Mouse (Mus musculus): ENCODE results near the gene Ikzf2.

Gene Ikzf2

DNA sequence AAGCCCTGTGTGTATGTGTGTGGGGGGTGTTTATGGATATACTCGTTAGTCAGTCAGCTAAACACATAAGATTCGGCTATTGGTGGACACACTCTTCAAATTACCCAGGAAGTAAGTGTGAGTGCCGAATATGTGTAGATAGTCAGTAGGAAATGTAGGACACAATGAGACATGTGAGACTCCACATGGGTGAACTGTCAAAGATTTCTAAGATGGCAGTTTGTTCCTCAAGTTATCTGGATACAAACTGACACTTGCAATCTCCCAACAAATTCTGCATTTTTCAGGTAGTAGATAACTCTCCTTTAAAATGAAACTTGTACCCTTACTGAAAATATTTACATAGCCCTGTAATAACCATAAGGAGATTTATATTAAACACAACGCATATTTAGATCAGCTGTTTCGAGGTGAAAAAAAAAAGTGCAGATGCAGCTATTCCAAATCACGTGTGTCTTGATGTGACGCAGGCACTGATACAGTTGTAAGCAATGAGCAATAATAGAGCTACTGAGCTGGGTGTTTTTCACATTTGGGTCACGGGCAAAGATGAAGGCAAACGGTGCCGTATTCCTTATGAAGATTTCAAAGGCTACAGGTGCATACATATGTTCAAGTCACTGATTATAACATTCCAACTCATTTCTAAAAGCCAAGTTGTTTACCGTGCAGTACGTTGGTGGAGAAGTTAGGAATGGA is 87.8 kb downstream of the Ikzf2 start:
- DNase-seq (ENCODE audit: low read depth, low spot score): no peak

DNA sequence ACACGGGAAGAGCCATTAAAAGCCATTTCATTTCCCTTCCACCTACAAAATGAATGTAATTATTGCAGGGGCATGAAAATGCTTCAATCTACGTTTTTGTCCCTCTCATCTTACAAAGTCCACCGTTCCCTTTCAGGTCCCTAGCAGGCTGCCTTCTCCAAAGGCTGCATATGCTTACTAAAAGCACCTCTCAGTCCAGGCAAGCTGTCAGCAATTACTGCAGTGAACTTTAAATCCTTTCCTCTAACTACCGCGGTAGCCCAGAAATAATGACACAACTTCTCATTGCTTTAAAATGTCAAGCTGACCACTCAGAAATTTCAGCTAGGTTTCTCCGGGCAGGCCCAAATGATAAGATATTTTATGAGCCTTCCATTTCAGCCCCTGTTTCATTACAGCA is 95.2 kb downstream of the Ikzf2 start:
- DNase-seq (ENCODE audit: low read depth, low spot score): no peak

DNA sequence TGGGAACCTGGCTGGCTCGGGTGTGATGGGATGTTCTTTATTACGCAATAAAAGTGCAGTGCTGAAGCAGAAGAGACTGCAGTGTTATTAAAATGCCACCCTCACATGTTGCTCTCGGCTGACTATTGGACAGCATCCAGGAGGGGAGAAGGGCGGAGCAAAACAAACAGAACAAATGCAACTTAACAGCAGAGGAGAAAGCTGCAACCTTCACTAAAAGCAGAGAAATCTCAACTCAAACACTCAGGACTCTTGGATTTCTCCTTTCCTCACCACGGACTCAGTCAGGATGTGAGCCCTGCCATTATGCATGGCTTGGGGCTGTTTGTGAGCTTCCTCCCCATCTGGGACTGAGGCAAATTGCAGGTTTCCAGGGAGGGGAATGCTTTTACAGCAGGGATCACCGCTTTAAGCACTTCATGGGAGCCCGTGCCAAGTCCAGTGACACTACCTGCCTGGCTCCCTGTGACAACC is 95.7 kb downstream of the Ikzf2 start:
- no peak for DNase-seq (ENCODE audit: low read depth, low spot score)

DNA sequence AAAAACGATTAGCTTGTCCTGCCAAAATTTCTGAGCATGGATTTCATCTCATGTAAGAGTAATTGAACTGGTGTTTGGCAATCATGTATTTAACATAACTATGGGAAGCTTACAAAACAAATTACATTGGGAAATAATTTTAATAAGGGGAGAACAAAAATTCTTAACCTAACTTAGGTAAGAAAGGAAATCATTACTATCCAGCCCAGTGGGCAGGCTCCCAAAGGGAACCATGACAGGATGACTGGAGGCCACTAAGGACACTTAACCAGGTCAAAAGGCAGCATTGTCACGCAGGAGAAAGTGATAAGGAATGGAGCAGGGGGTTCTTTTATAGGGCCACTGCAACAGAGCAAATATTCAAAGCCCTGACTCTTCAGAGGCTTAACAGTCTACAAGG is 101.5 kb downstream of the Ikzf2 start:
- DNase-seq (ENCODE audit: low read depth, low spot score): no peak

DNA sequence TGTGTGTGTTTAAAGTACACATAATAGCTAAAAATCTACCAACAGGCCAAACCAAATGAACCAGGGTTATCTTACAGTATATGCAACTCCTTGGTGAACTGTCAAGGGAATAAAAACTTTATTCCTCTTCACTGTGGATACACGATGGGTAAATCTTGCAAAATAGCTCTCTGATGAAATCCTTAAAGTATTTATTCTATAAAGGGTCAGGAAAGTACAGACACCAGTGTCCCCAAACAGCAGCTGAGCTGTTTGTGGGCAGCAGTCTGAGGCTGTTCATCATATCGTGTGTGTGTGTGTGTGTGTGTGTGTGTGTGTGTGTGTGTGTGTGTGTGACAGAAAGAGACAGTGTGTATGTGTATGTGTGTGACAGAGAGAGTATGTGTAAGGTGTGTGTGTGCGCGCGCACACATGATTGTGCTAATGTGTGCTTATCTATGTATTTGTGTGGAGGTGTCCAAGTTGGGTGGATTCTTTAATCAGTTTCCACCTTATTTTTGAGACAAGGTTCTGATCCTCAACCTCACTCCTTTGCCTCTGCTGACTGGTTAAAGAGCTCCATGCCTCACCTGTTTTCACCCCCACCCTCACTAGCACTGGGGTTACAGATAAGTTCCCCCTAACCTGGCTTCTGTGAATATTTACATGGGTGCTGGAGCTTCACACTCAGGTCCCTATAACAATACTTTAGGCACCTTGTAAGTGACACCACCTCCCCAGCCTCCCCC is 102.9 kb downstream of the Ikzf2 start:
- no peak for DNase-seq (ENCODE audit: low read depth, low spot score)

DNA sequence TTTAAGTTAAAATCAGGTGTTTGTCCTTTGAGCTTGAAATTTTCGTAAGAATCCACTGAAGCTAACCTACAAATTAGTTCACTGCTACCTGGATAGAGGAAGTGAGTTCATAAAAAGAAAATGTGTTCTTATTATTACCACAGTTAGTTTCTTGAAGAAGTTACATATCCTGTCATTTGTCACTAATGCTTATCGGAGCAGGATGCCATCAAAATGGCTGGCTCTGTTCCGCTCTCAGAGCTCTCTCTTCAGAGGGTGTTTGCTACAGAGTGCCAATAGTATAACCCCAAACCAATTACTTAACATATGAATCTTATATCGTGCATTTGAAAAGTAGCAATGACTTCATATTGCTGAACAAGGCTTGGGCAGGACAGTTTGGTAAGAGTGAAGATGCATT is 108.1 kb downstream of the Ikzf2 start:
- no peak for DNase-seq (ENCODE audit: low read depth, low spot score)

DNA sequence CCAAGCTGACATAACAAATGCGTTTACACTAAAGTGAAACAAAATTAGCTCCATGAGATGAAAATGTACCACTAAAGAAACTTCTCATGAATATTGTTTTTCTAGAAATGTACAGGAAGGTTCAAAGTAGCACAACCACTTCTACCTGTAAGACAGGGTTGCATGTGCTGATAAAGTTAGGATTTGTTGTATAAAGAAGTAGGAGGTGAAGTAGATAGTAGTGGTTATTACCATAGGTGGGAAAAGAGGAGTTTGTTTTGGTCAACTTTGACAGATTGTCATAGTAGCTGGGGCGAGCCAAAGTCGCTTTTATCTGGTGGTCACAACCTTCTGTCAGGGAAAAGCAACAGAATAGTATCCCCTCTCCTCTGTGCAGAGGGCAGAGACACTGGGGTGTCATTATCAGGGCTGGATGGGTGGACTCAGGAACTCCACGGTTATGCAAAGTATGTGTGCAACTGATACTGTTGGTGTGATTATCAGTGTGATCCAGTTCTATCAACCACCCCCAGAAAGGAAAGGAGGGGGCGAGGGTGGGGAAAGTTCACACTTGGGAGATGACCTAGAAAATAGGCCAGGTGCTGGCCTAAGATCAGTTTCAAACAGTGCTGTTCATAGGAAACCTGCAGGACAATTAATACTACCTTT is 127.5 kb downstream of the Ikzf2 start:
- DNase-seq (ENCODE audit: low read depth, low spot score): no peak

DNA sequence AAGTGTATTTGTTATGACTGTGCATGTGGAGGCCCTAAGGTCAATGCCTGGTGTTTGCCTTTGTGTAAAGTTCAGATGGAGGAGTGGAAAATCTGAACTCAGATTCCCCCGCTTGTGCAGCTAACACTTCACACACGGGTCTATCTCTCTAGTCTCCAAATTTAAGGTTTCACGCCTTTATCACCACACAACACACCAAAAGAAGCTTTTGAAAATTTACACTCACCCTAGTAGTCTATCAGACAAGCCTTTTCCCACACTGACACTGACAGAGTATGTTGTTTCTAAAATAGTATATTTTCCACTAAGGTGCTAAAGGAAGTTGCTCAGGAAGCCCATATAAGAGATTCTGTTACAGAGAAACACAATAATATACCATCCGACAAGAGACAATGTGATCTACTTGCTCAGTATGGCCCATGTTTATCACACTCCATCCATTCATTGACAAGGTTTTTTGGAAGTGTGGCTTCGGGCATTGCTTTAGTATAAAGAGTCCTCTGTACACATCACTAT is 131.4 kb downstream of the Ikzf2 start:
- DNase-seq (ENCODE audit: low read depth, low spot score): no peak

DNA sequence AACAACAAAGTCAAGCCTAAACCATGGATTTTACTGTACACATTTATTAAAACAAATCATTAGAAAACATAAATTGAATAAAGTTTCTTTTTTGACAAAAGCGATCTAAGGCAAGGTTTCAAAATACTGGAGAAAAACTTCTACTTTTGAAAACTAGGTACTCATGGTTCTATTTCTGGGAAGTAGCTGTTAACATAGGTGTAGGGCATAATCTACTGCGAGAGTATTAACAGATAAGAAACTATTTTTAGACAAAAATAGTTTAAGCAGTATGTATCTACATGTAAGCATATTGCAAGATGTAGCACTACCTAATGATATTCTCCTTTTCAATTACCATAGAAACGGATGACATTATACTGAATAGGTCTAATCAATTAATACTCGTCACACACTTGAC is 137.1 kb downstream of the Ikzf2 start:
- DNase-seq (ENCODE audit: low read depth, low spot score): no peak

DNA sequence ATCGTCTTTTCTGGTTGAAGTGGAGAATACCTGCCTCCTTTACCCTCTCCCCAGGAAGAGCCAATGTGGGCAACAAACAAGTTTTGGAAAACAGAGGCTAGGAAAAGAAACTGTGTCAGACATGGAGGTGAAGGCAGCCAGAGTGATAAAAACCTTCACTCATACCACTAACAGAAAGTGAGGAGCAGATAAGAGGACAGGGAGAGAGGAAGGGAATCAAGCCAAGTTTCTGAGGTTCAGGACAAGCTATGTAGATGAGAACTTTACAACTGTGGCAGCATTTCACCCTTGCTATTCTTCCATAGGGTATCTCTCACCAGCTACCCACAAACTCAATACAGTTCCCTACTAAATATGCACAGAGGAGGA is 141.2 kb downstream of the Ikzf2 start:
- DNase-seq (ENCODE audit: low read depth, low spot score): no peak

DNA sequence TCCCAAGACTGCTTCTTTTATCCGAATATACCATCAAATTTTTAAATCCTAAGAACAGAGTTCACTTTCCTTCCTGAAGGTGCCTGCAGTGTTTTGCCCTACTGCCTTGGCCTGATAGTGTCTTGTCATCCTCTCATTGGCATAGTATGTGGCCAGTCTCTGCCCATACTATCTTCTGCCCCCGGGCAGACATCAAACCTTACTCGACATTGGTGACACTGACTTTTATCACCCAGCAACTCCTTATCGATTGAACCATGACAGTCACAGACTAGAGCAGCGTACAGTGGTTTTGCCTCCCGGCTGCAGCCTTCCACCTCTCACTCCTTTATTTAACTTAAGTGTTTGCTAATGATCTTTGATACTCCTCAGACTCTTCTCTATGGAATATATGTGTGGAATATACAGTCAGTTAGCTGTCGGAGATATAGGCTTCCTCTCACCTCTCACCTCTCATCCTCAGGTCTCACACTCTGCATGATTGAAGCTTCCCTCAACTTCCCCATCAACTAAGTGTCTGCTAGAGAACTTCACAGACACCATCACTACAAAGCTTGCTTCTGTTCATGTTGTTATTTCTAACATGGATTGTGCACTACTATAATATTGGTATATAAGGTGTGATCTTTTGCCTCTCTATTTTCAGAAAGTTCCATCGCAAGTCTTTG is 141.7 kb downstream of the Ikzf2 start:
- DNase-seq (ENCODE audit: low read depth, low spot score): no peak

DNA sequence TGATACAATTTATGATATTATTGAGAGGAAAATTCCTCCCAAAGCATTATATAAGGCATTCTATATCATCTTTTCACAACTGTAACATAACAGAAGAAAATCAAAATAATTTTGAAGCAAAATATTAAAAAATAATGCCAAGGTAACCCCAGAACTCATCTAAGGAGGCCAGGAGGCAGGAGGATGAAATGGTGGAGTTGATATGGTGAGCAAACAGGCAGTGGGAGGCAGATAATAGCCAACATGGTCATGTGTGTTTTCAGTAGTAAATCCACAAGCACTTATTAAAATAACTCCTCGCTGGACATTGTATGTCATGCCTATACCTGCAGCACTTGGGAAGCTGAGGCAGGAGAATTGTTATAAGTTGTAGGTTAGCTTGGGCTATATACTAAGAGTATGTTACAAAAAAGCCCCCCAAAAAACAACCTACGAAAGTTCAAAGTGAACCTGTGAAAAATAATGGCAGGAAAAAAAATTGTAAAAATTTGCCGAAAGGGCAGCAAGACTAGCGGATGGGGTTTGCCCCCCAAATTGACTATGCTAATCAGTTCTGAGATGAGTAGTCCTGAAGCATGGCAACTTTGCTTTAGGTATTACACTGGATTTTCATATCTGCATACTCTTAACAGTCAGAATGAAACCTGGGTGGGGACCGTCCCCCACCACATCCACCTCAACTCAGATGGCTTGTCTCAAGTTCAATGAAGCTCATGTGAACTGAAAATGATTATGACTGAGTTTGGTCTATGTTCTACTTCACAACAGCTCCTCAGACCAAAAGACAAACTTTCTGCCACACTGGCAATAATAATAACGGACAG is 143.1 kb downstream of the Ikzf2 start:
- no peak for DNase-seq (ENCODE audit: low read depth, low spot score)

DNA sequence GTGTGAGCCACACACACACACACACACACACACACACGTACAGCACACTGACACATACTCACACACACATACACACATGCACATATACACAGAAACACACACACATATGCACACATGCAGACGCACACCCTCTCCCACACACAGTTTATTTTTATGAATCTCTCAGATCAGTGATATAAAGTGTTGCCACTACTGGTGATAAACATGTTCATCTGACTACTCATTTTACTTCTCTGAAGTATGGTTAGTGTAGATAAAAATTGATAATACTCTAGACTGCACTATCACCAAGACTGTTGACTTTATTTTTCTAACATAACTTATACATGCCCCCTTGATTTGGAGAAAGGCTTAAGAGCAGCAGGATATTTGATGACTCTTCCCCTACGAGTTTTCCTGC is 144.5 kb downstream of the Ikzf2 start:
- DNase-seq (ENCODE audit: low read depth, low spot score): no peak

DNA sequence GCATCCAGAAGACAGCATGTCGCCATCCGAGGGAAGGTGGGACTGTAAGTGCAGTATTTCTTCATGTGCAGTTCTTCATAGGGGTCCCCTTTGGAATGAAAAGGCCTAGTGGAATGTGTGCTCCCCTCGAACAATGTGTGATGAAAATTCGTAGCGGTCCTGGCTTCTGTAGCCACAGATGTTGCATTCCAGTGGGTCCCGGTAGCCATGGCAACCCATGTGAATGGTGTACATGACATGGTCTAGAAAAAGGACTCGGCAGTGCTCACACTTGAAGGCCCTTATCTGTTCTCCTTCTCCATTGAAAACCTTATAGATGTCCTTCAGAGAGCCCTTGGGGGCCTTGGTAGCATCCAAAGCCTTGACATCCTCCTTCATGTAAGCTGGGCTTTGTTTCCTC is 148.4 kb downstream of the Ikzf2 start:
- DNase-seq (ENCODE audit: low read depth, low spot score): no peak

DNA sequence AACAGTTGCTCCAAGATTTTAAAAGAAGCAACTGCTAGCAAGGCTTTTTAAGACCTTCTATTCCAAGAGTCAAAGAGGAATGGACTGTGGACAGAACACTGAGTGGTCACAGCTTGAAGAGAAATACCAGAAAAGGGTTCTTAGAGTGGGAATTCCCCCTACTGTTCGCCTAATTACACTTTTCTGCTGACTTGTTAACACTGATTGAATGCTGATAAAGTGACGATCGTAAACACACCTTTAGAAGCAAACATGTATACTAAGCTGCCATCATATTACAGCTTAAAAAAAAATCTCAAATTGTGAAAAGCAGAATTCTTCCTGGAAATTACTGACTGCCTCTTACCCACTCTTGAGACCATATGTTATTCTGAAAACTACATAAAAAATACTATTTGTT is 149.4 kb downstream of the Ikzf2 start:
- DNase-seq (ENCODE audit: low read depth, low spot score): no peak

DNA sequence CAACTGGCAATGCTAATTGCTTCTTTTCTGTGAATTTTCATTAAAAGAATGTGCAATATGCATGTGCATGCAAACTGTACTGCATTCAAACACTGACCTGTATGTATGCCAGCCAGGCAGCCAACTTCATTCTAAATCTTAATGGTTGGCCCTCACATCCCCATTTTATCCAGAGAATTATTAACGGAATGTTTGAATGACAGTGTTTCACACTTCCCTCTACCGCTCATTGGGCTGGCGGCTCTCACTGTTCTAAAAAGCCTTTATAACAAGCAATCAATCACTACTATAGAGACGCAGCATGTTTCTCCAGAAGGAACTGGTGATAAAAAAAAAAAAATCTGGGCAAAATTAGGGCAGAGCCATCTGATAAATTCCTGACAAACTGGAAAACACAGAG is 151.5 kb downstream of the Ikzf2 start:
- no peak for DNase-seq (ENCODE audit: low read depth, low spot score)

DNA sequence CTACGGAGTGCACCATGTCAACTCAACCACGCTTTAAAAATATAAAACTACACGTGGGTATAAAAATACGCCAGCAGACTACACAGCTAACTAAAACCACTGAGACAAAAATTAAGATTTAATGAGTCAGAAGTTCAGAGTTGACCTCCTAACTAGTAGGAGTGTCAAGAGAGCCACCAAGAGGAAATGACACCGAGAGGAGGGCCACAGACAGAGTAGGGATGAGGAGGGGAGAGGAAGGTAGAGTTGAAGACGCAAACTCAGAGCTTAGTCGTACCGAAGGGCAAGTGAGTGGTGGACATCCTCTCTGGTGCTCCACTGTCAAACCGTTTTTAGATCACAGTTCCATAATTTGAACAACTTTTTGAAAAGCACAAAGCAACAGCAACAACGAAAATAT is 154.0 kb downstream of the Ikzf2 start:
- DNase-seq (ENCODE audit: low read depth, low spot score): no peak

DNA sequence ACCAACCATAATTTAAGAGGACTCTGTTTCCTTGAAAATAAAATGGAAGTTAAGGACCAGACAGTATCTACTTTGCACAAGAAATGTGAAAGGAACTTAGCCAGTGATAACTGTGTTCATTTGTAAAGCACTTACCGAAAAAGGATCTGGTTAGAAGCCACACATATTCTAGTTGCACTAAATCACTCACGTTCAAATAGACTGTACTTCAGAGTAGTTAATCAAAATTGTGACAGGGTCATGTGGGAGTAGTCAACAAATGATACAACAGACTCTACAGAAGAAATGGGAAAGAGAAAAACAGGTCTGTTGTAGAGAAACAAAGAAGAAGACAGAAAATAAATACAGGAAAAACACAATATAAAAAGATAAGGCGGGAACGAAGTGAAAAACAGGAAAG is 158.3 kb downstream of the Ikzf2 start:
- no peak for DNase-seq (ENCODE audit: low read depth, low spot score)

DNA sequence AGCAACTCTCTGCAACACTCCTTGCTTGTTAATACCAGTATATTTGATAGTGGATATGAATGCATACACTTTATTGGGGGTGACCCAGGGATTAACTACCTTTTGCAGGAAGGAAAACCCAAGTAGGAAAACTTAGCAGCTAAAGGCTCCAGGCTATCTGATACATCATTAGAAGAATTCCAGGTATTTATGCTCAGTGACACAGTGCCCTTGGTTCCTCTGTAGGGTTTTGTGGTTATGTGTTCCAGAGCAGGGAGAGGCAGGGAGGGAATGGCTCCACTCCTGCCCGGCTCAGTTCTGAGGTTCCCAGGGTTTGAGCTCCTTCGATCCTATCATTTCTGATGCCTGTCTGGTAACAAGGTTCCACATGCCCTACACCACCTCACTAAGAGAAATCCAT is 165.4 kb downstream of the Ikzf2 start:
- no peak for DNase-seq (ENCODE audit: low read depth, low spot score)

DNA sequence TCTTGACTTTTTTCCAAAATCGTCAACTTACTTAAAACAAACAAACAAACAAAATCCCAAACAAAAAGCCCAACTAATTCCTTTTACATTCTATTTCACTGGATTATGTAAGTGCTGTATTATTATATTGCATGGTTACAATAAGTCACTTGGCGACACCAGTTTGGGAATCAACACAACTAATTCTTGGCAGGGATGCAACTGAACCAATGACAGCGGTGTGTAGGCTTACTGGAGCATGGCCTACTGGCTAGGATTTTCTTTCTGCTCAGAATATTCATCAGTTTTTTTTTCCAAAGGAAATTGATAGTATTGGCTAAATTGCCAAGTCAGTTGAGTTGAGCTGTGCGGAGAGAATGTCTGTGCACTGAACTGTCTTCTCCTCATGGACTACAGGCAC is 167.7 kb downstream of the Ikzf2 start:
- no peak for DNase-seq (ENCODE audit: low read depth, low spot score)

DNA sequence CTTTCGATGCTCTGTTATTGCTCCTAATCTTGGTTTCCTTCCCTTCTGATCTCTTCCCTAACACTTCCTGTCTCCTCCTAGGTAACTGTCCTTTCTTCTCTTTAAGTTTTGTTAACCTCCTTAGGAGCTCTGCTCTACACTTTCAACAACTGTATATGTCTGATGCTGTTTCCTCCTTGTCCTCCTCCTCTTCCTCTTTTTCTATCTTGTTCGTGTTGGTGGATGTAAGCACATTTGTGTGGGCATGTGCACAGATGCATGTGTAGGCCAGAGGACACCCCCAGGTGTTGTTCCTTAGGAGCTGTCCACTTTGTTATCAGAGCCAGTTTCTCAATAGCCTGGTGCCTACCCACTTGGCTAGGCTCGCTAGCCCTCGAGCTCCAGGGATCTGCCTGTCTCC is 169.0 kb downstream of the Ikzf2 start:
- DNase-seq (ENCODE audit: low read depth, low spot score): no peak
